In genomic region chr4:95180999-95181398, GRCm38 (mm10) we compare ENCODE assay signal across 25 mouse cellular contexts.
"Had no signal": no experiment of that assay in that cellular context is flagged by ENCODE, and none has a peak within 500 bp of the region (broad histone marks: within the 10 kb centered on the region; RNA-seq: fewer than 3 reads in every experiment).

No protein-coding gene starts in this region.

- H3K27me3 ChIP-seq: heart, embryonic 13.5 days; heart, embryonic 15.5 days; hindbrain, embryonic 13.5 days; hindbrain, embryonic 15.5 days; kidney, embryonic 15.5 days; liver, embryonic 13.5 days had no signal

- H3K4me1 ChIP-seq: kidney, embryonic 15.5 days had no signal

- H3K4me3 ChIP-seq: heart, adult 2 months; heart, embryonic 13.5 days; heart, embryonic 15.5 days; hindbrain, embryonic 13.5 days; hindbrain, embryonic 15.5 days; kidney, embryonic 15.5 days; layer of hippocampus, adult 2 months; limb, embryonic 10.5 days; limb, embryonic 12.5 days; liver, embryonic 13.5 days had no signal

- DNase-seq: gastrocnemius, postnatal 10 days; gastrocnemius, postnatal 25 days; heart, adult 11 months; heart, adult 2 months; heart, postnatal 14 days; heart, postnatal 36 days; kidney, adult 11 months; kidney, adult 2 months; kidney, adult 9 months; kidney, postnatal 14 days; kidney, postnatal 4 days; layer of hippocampus, postnatal 36 days; liver; liver, embryonic 13.5 days had no signal

- ATAC-seq: hindbrain, postnatal 0 days; intestine, embryonic 16.5 days had no signal

- H3K27ac ChIP-seq: heart, adult 2 months; heart, embryonic 13.5 days; heart, embryonic 15.5 days; hindbrain, embryonic 13.5 days; hindbrain, embryonic 15.5 days; hindbrain, postnatal 0 days; kidney, embryonic 15.5 days; kidney, postnatal 0 days; limb, embryonic 10.5 days; limb, embryonic 12.5 days; liver, embryonic 13.5 days had no signal
